Mouse (Mus musculus) gastrocnemius, postnatal 10 days (tissue): ENCODE data around the gene Actn3. TPM values are rescaled to one million over a fixed set of nuclear protein-coding genes. Genes with fewer than 3 reads are reported as not detected.
"Not testable (repeated sequence)": the region's sequence is repeated elsewhere in the genome, so short reads cannot be mapped to it uniquely, and the experiment has no call there.

Experiments
- DNase-seq: peaks from one replicate; pipeline ENCODE4 v3.0.0; 2021; ENCODE audit warnings: mixed read lengths
- total RNA-seq, 2 experiments: library from RNA; stranded (reverse); gene quantifications; 2 replicates each; pipeline ENCODE4 v1.2.3; 2021

Actn3 gene
- total RNA-seq, 2 experiments from 2014 or later = 4,231 to 4,587 TPM

DNA sequence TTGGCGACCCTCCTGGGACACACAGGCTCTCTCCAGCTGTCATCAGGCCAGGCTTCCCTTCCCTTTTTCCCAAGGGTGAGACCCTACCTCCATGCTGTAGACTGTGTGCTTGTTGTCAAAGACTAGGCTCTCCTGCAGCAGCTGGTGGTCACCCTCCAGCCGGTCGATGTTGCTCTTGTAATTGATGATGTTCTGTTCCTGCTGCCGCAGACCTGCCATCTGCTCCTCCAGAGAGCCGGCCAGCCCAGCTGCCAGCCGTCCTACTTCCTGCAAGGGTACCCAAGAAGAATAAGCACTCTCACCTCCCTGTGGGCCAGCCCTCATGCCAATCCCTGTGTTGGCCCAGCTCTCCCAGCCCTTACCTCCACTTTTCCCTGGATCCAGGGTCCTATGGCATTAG is 14.7 kb downstream of the Actn3 start:
- DNase-seq = no peak

DNA sequence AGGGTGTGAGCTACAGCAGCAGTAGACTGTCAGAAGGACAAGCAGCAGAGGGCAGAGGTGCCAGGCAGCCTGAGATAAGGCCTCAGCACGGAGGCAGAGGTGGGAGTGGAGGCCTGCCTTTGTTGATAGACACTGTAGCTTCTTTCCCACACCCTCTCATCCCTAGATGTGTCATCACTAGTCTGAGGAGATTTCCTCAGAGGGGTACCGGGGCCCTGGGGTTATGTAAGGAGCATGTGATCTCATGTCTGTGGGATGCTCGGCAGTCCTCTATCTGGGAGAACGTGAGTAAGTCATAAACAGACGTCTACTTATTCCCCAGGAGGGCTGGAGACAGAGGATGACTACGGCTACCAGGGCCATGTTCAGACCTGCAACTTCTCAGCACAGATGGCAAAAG is 18.6 kb downstream of the Actn3 start:
- DNase-seq = no peak

GRCm38 (mm10) chr19:4855951-4856350 is 21.8 kb downstream of the Actn3 start:
- no peak for DNase-seq

DNA sequence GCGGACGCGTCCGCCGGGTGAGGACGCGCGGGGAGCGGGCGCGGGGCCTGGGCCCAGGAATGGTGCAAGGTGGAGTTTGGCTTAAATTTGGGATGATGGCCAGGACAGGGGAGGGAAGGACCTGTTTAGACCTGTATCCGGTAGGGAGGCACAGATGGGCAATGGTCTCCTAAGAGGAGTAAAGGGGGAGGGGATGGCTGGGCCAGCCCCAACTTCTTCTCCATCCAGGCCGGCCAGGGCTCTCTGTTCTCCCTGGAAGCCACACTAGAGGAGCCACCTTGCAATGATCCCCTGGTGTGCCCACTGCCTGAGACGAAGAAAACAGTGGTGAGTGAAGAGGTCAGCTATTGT is 22.3 kb downstream of the Actn3 start:
- DNase-seq = no peak

DNA sequence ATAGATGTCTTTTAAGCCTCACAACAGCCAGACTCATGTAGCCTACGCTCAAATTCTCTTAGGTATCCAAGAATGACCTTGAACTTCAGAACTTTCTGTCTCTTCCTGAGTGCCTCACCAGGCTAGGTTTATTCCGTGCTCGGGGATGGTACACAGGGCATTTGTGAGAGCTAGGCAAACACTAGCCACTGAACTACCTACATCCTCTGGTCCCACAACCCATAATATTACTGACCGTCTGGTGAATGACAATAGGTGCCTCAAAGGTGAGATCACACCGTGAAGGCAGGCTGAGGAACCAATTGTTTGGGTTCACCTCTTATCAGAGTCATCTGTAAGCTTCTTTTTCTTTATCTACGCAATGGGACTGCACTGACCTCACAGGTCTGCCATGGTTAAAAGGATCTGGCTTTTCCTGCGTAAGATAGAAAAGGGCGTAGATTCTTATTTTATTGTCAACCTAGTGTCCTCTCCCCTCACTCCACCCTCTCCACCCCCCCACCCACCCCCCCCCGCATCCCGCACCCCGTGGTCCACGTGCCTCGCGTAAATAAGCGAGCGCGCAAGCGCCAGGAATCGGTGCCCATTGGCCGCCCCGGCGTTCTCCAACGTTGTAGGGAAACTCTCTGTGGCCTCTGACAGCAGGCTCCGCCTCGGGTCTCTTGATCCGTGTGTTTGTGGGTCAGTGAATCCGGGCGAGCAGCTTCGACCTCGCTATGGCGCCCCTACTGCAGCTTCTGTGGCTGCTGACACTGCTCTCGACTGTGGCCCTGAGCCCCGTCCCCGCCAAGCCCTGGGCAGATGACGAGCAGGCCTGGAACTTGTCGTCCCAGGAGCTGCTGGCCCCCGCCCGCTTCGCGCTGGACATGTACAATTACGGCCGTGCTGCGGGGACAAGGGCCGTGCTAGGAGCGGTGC is 22.9 kb downstream of the Actn3 start, which contains the start of gene Ctsf:
Gene Ctsf, plus strand, starts transcription at position 579 of the 918 bp plus-strand sequence.
- peak; percentile 89 for DNase-seq

DNA sequence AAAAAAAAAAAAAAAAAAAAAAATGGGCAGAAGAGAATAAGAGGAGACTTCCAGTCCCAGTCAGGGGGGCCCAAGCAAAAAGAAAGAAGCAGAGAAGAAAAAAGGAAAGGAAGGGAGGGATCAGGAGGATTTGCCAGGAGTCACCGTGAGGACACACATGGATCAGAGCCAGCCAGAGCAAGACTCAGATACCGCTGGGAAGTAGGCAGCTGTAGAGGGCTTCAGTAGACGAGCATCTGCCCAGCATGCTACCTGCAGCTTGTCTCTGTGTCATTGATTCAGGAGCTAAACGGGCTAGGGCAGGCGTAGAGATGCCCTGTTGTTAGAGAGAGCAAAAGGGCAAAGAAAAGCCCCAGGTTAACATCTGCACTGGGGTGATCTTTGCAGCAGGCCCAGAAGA is 27.4 kb downstream of the Actn3 start:
- DNase-seq = no peak

- no peak for DNase-seq
These were observed 27.9 kb downstream of the Actn3 start for GRCm38 (mm10) chr19:4849800-4850199.

DNA sequence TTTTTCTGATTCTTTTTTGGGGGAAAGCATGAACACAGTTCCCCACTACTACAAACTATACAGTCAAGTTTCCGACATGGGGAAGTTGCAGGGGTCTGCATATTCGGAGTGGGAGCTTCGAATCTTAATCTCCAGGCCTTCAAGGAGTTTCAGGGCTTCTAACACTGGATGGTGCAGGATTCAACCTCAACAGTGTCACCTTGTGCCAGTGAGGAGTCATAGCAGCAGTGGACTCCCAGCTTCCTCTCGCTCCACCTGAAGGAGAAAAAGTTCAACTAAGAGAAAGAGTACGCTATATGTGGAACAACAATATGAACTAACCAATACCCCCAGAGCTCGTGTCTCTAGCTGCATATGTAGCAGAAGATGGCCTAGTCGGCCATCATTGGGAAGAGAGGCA is 30.2 kb downstream of the Actn3 start:
- no peak for DNase-seq

DNA sequence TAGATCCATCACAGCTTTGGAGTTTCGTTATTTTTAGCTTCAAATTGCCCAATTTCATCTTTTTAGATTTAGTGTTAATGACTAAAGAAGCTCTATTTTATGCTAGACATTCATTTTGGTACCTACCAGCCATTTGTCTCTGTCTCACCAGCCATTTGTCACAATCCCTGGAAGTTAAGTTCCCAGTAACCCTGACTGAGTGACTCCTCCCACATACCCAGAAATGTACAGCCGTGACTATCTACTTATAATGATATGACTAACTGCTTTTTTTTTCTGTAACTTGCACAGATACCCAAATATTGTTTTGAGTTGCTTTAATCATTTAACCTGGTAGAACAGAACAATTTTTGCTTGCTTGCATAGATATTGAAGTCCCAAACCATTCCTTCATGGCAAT is 31.9 kb downstream of the Actn3 start:
- DNase-seq = no peak

- DNase-seq = no peak
These were observed 35.1 kb downstream of the Actn3 start for GRCm38 (mm10) chr19:4842611-4843010.

- no peak for DNase-seq
These were observed 36.9 kb downstream of the Actn3 start for GRCm38 (mm10) chr19:4840848-4841247.

GRCm38 (mm10) chr19:4839149-4839548 is 38.6 kb downstream of the Actn3 start, which contains the start of the genes Ccs and Ccdc87:
Gene Ccs (minus strand): TSS chr19:4839332.
Gene Ccdc87 (plus strand): TSS chr19:4839366.
- DNase-seq = peak; percentile 96

DNA sequence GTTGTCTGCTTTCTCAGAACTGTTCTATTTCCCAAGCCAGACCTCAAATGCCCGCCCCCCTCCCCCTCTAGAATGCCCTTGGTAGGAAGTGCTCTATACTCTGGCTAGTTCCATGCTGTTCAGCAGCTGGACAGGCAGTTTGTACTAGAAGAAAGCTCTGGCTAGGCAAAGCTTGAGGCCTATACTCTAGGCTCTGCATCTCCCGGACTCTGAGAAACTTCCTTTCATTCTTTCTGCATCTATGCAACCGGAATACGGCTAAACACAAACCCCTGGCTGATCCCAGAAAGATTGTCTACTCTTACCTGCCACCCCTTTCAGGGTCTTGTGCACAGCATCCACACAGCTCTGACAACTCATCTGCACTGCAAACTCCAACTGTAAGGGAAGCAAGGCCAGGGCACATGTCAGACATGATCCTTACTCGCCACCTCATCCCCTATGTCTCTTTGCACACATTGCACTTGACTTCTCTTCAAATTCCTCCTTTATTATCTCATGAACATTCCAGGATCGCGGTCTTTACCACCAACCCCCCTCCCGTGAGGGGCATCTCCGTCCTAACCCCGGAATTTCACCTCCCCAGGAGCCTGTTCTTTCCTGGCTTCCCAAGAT is 39.1 kb downstream of the Actn3 start:
- no peak for DNase-seq

DNA sequence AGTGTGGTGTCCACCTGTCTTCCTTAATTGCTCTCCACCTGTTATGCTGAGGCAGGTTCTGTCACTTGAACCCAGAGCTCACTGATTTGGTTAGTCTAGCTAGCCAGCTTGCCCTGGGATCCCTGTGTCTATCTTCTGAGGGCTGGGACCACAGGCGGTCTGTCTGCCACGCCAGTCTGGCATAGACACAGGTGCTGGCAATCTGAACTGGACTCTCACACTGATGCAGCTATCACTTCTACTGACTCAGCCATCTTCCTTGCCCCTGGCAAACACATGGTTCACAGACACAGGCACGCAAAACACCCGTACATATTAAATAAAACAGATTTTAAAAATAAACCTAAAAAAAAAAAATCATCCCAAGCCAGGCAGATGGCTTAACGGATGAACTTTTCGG is 40.7 kb downstream of the Actn3 start:
- no peak for DNase-seq

- no peak for DNase-seq
These were observed 41.6 kb downstream of the Actn3 start for GRCm38 (mm10) chr19:4836096-4836495.

DNA sequence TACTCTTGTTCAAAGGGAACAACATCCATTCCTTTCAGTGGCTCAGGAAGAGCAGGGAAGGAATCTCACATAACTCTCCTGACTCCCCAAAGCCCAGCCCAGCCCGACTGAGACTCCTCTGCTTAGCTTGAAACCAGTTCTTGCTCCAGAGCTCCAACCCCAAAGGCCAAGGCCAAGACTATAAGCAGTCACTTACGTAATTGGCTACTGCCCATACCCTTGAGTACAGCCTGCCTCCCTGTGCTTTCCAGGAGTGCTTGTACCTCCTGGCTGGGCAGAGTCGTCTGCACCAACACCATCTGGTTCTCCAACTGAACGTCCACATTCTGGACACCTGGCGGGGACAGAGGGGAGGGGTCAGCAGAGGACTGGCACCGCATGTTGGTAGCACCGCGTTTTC is 43.7 kb downstream of the Actn3 start:
- no peak for DNase-seq

DNA sequence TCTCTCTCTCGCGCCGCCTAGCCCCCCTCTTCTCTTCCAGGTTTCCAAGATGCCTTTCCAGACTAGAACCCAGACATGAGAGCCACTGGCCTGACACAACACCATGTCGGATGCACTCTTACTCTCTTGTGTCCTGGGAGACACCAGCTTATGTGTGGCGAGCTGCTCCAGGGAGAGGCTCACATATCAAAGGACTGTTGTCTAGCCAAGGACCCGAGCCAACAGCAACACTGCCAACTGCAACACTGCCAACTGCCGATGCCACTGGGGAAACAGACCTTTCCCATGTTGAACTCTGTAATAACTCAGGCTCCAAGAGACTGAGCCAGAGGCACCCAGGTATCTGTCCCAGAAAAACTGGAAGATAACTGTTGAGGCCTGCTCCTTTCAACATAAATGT is 48.6 kb downstream of the Actn3 start:
- DNase-seq = peak; percentile 72

DNA sequence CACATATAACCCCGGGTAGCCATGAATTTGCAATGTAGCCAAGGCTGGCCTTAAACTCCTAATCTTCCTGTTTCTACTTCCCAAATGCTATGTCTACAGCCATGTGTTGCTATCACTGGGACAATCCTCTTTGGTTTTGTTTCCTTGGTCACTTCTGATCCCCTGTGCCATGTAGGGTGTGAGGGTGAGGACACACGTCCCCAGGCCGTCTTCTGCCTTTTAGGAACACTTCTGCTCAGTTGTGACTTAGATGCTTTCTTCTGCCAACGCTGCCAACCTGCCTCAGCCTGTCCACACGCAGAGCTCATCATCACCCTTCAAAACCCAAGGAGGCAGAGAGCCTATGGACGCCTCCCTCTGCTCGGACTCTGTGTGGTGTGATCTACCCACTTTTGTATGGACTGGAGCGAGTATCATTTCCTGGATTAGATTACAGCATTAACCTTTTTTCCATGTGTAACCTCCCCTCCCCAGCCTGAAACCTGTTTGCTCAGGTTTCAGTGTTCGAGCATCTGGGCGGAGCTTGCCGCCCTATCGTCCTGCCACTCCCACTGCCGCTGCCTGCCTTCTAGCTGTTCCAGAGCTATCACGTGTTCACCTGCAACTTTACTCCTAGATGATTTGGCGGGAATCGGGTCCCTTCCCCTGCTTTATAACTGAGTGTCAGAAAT is 49.1 kb downstream of the Actn3 start:
- no peak for DNase-seq

GRCm38 (mm10) chr19:4820678-4821303 is 56.9 kb downstream of the Actn3 start:
- peak; percentile 83 for DNase-seq

GRCm38 (mm10) chr19:4817182-4817835 is 60.4 kb downstream of the Actn3 start:
- no peak for DNase-seq

- DNase-seq = no peak
These were observed 64.7 kb downstream of the Actn3 start for GRCm38 (mm10) chr19:4813015-4813414.

GRCm38 (mm10) chr19:4812334-4812949 is 65.3 kb downstream of the Actn3 start:
- DNase-seq = not testable (repeated sequence)
